Mouse (Mus musculus): ENCODE data around the gene Gm20441. TPM values are rescaled to one million over a fixed set of nuclear protein-coding genes. Genes with fewer than 3 reads are reported as not detected.

Gene Gm20441
- polyA plus RNA-seq, 1 experiment from 2014 or later, result not detected

GRCm38 (mm10) chr10:75744017-75744416 is 36.7 kb downstream of the Gm20441 start:
- ATAC-seq (replicated peaks), result peak; percentile 92
- no peaks in the 10 kb centered on the region for H3K9me3 ChIP-seq
- H3K4me2 ChIP-seq (replicated peaks), result no peak overlapping the region
- H3K27me3 ChIP-seq, result no peaks in the 10 kb centered on the region
- H3K4me3 ChIP-seq, result no peak overlapping the region
- peaks cover 8% of the 10 kb centered on the region; the same call in 1 of the 2 replicates for H3K4me1 ChIP-seq
- no peak overlapping the region for H3K9ac ChIP-seq (replicated peaks)
- WGBS, result 42% methylated on average over 3 of the region's 3 CpGs
- peaks cover 72% of the 10 kb centered on the region for H3K36me3 ChIP-seq
- peak overlapping the region; percentile 72 for H3K27ac ChIP-seq (replicated peaks)

DNA sequence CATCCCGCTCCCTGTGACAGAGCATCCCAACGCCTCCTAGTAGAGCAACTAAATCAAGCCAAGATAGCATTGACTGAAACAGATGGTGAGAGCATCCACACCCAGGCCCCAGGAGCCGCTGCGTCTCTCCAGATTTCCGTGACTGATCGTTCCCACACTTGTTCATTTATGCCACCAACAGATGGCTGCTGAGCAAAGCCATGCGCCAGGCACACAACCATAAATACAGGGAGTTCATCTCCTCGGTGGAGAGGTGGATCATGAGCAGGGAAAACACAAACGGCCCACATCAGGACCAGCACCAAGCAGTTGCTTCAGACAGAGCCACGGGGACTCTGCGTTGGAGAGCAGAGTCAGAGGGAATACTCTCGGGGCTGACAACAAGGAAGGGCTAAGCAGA is 37.4 kb downstream of the Gm20441 start:
- Histone ChIP-seq H3K27me3 (no peaks in the 10 kb centered on the region), H3K9me3 (no peaks in the 10 kb centered on the region), H3K4me2 (replicated peaks) (no peak overlapping the region), H3K4me1 (peaks cover 8% of the 10 kb centered on the region; the same call in 1 of the 2 replicates), H3K4me3 (no peak overlapping the region), H3K27ac (replicated peaks) (peak overlapping the region; percentile 72), H3K36me3 (peaks cover 74% of the 10 kb centered on the region), H3K9ac (replicated peaks) (no peak overlapping the region)
- 73% methylated on average over 12 of the region's 12 CpGs for WGBS
- ATAC-seq (replicated peaks), result peak; percentile 51

- Histone ChIP-seq H3K9me3 (no peaks in the 10 kb centered on the region), H3K4me2 (replicated peaks) (no peak overlapping the region), H3K27ac (replicated peaks) (no peak overlapping the region), H3K27me3 (no peaks in the 10 kb centered on the region), H3K36me3 (peaks cover 65% of the 10 kb centered on the region), H3K4me3 (no peak overlapping the region), H3K4me1 (peaks cover 8% of the 10 kb centered on the region; the same call in 1 of the 2 replicates), H3K9ac (replicated peaks) (no peak overlapping the region)
- no peak for ATAC-seq (replicated peaks)
- 96% methylated on average over 3 of the region's 3 CpGs for WGBS
Measured at GRCm38 (mm10) chr10:75740866-75741265, 39.9 kb downstream of the Gm20441 start.

DNA sequence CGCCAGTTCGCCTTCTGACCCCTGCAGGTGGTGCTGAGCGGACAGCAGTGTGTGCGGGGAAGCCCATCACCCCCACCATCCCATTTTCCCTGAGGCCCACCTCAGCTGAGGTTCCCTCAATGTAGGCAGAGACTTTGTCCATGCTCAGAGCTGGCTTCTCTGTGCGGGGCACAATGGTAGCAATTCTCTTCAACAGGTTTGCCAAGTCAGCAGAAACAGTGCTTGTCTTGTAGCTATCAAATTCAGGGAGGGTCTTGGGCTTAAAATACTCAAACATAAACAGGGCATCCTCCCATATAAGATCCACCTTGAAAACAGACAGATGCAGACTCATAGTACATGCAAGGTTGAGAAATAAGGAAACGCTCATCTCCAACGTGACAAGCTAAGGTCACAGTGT is 55.3 kb downstream of the Gm20441 start:
- WGBS, result 95% methylated on average over 7 of the region's 7 CpGs
- H3K36me3 ChIP-seq, result peaks cover 81% of the 10 kb centered on the region
- no peaks in the 10 kb centered on the region for H3K4me1 ChIP-seq
- H3K4me2 ChIP-seq (replicated peaks), result no peak overlapping the region
- H3K27ac ChIP-seq (replicated peaks), result no peak overlapping the region
- no peak for ATAC-seq (replicated peaks)
- H3K27me3 ChIP-seq, result no peaks in the 10 kb centered on the region
- no peaks in the 10 kb centered on the region for H3K9me3 ChIP-seq
- no peak overlapping the region for H3K4me3 ChIP-seq
- no peak overlapping the region for H3K9ac ChIP-seq (replicated peaks)

Other genes with a start within 250 kb of the Gm20441 start
- gene Lrrc75b, start 220.6 kb downstream of the Gm20441 start, polyA plus RNA-seq (2015; fragmentation: Nextera tagmentation; extraction: Ambion mirVana), result 16.4 TPM in 2 replicates
- gene Ggt1, start 219.3 kb downstream of the Gm20441 start, polyA plus RNA-seq (2015; fragmentation: Nextera tagmentation; extraction: Ambion mirVana), result 0.67 and 0.79 TPM in 2 replicates
- gene Ggt5, start 191.6 kb downstream of the Gm20441 start, polyA plus RNA-seq (2015; fragmentation: Nextera tagmentation; extraction: Ambion mirVana), result 2.5 and 3.0 TPM in 2 replicates
- gene Susd2, start 136.9 kb downstream of the Gm20441 start, polyA plus RNA-seq (2015; fragmentation: Nextera tagmentation; extraction: Ambion mirVana), result 1.0 and 1.4 TPM in 2 replicates
- gene Cabin1, start 16.6 kb downstream of the Gm20441 start, polyA plus RNA-seq (2015; fragmentation: Nextera tagmentation; extraction: Ambion mirVana), result 36.8 and 38.8 TPM in 2 replicates
- gene Ddt, start 7.5 kb downstream of the Gm20441 start, polyA plus RNA-seq (2015; fragmentation: Nextera tagmentation; extraction: Ambion mirVana), result 61.1 and 62.2 TPM in 2 replicates
- gene Gstt3, start 460 bp upstream of the Gm20441 start, polyA plus RNA-seq (2015; fragmentation: Nextera tagmentation; extraction: Ambion mirVana), result 0.42 and 0.51 TPM in 2 replicates
- gene Gstt1, start 17.6 kb upstream of the Gm20441 start, polyA plus RNA-seq (2015; fragmentation: Nextera tagmentation; extraction: Ambion mirVana), result 10.7 and 11.5 TPM in 2 replicates
- not detected in 2 replicates for gene Gstt4, start 41.6 kb upstream of the Gm20441 start, polyA plus RNA-seq (2015; fragmentation: Nextera tagmentation; extraction: Ambion mirVana)
- 3.9 and 5.1 TPM in 2 replicates for gene Gstt2, start 56.5 kb upstream of the Gm20441 start, polyA plus RNA-seq (2015; fragmentation: Nextera tagmentation; extraction: Ambion mirVana)
- 1,708 and 1,857 TPM in 2 replicates for gene Mif, start 79.3 kb upstream of the Gm20441 start, polyA plus RNA-seq (2015; fragmentation: Nextera tagmentation; extraction: Ambion mirVana)
- 2.9 and 3.5 TPM in 2 replicates for gene Derl3, start 112.5 kb upstream of the Gm20441 start, polyA plus RNA-seq (2015; fragmentation: Nextera tagmentation; extraction: Ambion mirVana)
- 330 and 334 TPM in 2 replicates for gene Smarcb1, start 140.7 kb upstream of the Gm20441 start, polyA plus RNA-seq (2015; fragmentation: Nextera tagmentation; extraction: Ambion mirVana)
- gene Chchd10, start 152.2 kb upstream of the Gm20441 start, polyA plus RNA-seq (2015; fragmentation: Nextera tagmentation; extraction: Ambion mirVana), result 24.8 and 24.9 TPM in 2 replicates
- gene Mmp11, start 155.5 kb upstream of the Gm20441 start, polyA plus RNA-seq (2015; fragmentation: Nextera tagmentation; extraction: Ambion mirVana), result 19.8 and 20.3 TPM in 2 replicates
- 0.28 TPM in 1 of 2 replicates, not detected in the other for gene Gm867, start 159.7 kb upstream of the Gm20441 start, polyA plus RNA-seq (2015; fragmentation: Nextera tagmentation; extraction: Ambion mirVana)
- gene Vpreb3, start 162.1 kb upstream of the Gm20441 start, polyA plus RNA-seq (2015; fragmentation: Nextera tagmentation; extraction: Ambion mirVana), result 0.42 and 0.48 TPM in 2 replicates
- gene Gm5134, start 173.6 kb upstream of the Gm20441 start, polyA plus RNA-seq (2015; fragmentation: Nextera tagmentation; extraction: Ambion mirVana), result 0.15 TPM in 1 of 2 replicates, not detected in the other

All from forebrain, embryonic 15.5 days (tissue).